Mouse (Mus musculus) layer of hippocampus, adult 18-20 months (tissue): ENCODE measurements around the gene Rhbdl3. TPM values are rescaled to one million over a fixed set of nuclear protein-coding genes. Genes with fewer than 3 reads are reported as not detected.
A peak's percentile ranks its signal among the peaks of the same experiment; 100 is the strongest.

Experiments used
- DNase-seq, 2 experiments: peaks; one replicate each; pipeline ENCODE4 v3.0.0; 2022; ENCODE audit warnings: low spot score in 2 of 2
- total RNA-seq, 2 experiments: library from RNA; stranded (reverse); gene quantifications; 2 replicates each; pipeline ENCODE4 v1.2.3; 2021

Rhbdl3 gene
- total RNA-seq, 2 experiments from 2014 or later = 29.7 to 29.8 TPM

DNA sequence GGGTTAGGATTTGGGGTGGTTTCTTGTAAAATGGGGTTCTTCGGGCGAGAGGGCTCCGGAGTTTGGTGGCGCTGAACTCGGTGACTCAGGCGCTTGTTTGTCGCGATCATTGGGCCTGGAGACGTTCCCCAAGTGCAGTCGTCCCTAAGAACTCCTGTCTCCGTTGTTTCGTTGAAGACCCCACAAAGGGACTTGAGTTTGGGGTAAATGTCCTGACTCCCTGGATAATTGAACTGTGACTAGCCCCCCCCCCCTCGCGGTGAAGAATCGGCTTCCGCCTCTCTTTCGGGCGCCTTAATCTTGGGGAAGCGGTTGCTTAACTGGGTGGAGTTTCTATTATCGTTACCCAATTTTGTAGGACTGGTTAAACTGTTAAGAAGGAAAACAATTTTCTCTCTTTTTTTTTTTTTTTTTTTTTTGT, 82.9 kb downstream of the Rhbdl3 start:
- no peak for DNase-seq

DNA sequence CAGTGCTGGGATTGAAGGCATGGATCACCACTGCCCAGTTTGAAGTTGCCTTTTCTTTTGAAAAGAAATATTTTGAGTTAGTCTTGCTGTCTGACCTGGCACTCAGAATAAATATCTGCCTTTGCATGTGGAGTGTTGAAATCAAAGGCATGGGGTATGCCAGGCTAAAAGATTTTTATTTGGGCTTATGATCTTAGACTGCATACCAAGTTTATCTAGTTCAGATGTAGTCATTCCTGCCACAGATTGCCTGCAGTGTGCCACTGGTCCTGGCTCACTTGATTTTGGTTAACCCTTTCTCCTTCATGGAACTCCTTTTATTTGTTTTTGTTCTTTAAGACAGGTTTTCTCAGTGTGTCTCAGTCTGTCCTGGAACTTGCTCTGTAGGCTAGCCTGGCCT, 83.7 kb downstream of the Rhbdl3 start:
- DNase-seq = no peak

- no peak for DNase-seq
Observed at GRCm38 (mm10) chr11:80385055-80385454, 84.3 kb downstream of the Rhbdl3 start.

DNA sequence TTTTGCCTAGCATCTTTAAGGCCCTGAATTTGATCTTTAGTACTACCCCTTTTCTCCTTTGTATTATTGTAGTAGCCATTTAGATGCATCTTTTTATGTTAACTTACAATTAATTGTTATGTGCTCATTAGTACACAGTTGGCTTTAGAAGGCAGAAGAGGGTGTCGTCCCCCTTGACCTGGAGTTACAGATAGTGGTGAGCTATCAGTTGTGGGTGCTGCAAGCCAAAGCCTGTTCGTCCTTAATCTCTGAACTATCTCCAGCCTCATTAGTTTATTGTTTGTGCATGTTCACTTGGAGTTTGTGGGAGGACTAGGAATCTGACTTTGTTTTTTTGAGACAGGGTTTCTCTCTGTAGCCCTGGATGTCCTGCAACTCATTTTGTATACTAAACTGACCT, 86.1 kb downstream of the Rhbdl3 start:
- DNase-seq = no peak

- DNase-seq = peak in 1 of 2 experiments; percentile 71
Observed at GRCm38 (mm10) chr11:80389885-80390284, 89.2 kb downstream of the Rhbdl3 start.

GRCm38 (mm10) chr11:80391407-80392120, 90.9 kb downstream of the Rhbdl3 start:
- no peak for DNase-seq

DNA sequence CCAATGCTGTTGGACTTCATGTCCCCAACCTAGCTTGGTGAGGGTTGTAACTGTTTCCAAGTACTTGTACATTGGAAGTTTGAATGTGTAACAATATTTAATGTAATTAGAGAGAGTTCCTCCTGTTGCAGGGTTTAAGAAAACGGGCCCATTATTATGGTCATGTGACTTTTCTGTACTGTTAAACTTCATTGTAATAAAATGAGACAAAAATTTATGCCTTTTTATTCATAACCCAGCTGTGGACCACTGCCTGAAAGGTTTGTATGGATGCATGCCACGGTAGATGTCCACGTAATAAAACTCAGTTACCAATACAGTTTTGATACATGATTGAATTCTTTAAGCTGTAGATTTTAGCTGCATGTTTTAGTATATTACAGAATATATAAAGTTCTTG, 95.2 kb downstream of the Rhbdl3 start:
- DNase-seq = no peak

GRCm38 (mm10) chr11:80396617-80397016, 95.9 kb downstream of the Rhbdl3 start:
- DNase-seq = no peak

Other genes with a start within 250 kb of the Rhbdl3 start
- 10 to 100 TPM; 16.6 to 27.7 TPM for gene Crlf3, start 219.9 kb upstream of the Rhbdl3 start, total RNA-seq
- gene Atad5, start 211.5 kb upstream of the Rhbdl3 start, total RNA-seq = 1 to 10 TPM; 2.6 to 3.1 TPM
- 1 to 10 TPM; 8.4 to 9.6 TPM for gene Tefm, start 158.7 kb upstream of the Rhbdl3 start, total RNA-seq
- 1 to 10 TPM; 6.5 to 8.4 TPM for gene Adap2, start 146.8 kb upstream of the Rhbdl3 start, total RNA-seq
- gene Rnf135, start 117.1 kb upstream of the Rhbdl3 start, total RNA-seq = 1 to 10 TPM; 3.9 to 4.7 TPM
- 10 to 100 TPM; 62.8 to 65.6 TPM for gene Rhot1, start 91.9 kb upstream of the Rhbdl3 start, total RNA-seq
- 10 to 100 TPM; 50.8 to 54.1 TPM for gene 5730455P16Rik, start 77.1 kb downstream of the Rhbdl3 start, total RNA-seq
- gene Zfp207, start 82.4 kb downstream of the Rhbdl3 start, total RNA-seq = 100 to 1,000 TPM; 133 to 146 TPM
- 100 to 1,000 TPM in 1 of 2 experiments, 10 to 100 TPM in 1; 98.8 to 106 TPM for gene Psmd11, start 127.7 kb downstream of the Rhbdl3 start, total RNA-seq
- gene Cdk5r1, start 176.1 kb downstream of the Rhbdl3 start, total RNA-seq = 100 to 1,000 TPM; 228 to 244 TPM